Mouse (Mus musculus) bone marrow macrophage, adult 2 months (primary cell): ENCODE data around the gene Csdc2. TPM values are rescaled to one million over a fixed set of nuclear protein-coding genes. Genes with fewer than 3 reads are reported as not detected.
A peak's percentile ranks its signal among the peaks of the same experiment; 100 is the strongest.

Source experiments
- H3K27ac ChIP-seq: 2 replicates; pipeline ENCODE4 v1.5.1; 2012; ENCODE audit warnings: low read depth, low read length; ENCODE audit not compliant: insufficient read depth
- H3K4me1 ChIP-seq: 2 replicates; pipeline ENCODE4 v1.6.1; 2012; ENCODE audit warnings: low read length; ENCODE audit not compliant: control insufficient read depth, insufficient read depth
- H3K4me3 ChIP-seq: 2 replicates; pipeline ENCODE4 v1.5.1; 2012; ENCODE audit warnings: mild to moderate bottlenecking, low read length, moderate library complexity; ENCODE audit not compliant: insufficient read depth
- CTCF ChIP-seq: IDR thresholded peaks from 2 replicates; pipeline ENCODE4 v1.5.1; 2012; ENCODE audit warnings: low read depth, mild to moderate bottlenecking, low read length, moderate library complexity
- POLR2A ChIP-seq: IDR thresholded peaks from 2 replicates; pipeline ENCODE4 v1.6.1; 2012; ENCODE audit warnings: mild to moderate bottlenecking, low read depth, low read length, borderline replicate concordance
- polyA plus RNA-seq: library from polyadenylated mRNA; stranded (reverse); fragments of >200 nt; gene quantifications from 2 replicates; pipeline ENCODE4 v1.2.4, GENCODE M21; 2012; ENCODE audit not compliant: missing spikeins, insufficient read depth, insufficient read length

The Csdc2 gene
- polyA plus RNA-seq, 1 experiment, result not detected

DNA sequence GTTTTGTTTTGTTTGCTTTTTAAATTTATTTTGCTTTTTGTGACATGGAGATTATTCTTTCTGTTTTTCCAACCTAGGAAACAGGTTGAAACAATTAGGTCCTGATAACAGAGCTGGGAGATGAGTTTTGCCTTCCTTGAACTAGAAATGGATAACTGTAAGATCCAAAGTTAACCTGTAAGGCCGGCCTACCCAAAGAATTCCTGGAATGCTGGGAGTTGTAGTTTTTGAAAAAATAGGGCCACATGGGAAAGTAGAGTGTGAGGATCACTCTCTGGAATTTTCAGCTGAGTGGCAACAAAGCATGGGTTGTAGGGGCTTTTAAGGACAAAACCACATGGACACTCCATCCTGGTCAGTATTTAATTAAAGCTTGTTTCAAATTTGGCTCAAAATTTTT is 45.6 kb downstream of the Csdc2 start:
- Histone ChIP-seq H3K4me1 (no peaks in the 10 kb centered on the region), H3K27ac (no peak overlapping the region), H3K4me3 (no peak overlapping the region)
- TF ChIP-seq CTCF, result no peak
- TF ChIP-seq POLR2A, result no peak

GRCm38 (mm10) chr15:81985267-81986161 is 49.0 kb downstream of the Csdc2 start:
- Histone ChIP-seq H3K4me1 (no peaks in the 10 kb centered on the region), H3K4me3 (no peak overlapping the region), H3K27ac (no peak overlapping the region)
- TF ChIP-seq CTCF (no peak), POLR2A (no peak)

DNA sequence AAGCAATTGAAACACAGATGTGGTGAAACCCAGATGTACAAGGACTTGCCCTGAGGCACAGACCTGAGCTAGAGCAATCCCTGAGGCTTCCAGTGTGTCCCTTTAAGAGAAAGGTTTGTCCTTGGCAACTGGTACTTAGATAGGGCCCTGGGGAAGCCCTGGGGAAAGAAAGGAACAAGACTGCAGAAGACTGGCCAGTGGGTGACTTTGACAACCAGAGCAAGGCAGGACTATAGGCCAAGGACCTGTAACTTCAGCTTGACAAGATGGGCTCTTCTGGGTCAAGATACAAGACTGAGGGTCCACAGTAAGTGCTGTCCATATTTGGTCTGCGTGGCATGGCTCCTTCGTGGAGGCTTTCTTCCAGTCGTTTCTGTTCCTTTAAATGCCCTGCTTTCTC is 51.1 kb downstream of the Csdc2 start, which contains the start of gene Xrcc6:
Xrcc6 (plus strand) TSS at position 190 of the 400 bp plus-strand sequence.
- Histone ChIP-seq H3K27ac (no peak within 1 kb of the TSS), H3K4me1 (no peaks in the 10 kb centered on the region), H3K4me3 (no peak within 1 kb of the TSS)
- TF ChIP-seq POLR2A (no peak), CTCF (no peak)

- Histone ChIP-seq H3K4me1 (no peaks in the 10 kb centered on the region), H3K27ac (no peak overlapping the region), H3K4me3 (no peak overlapping the region)
- TF ChIP-seq CTCF (peak; percentile 72), POLR2A (no peak)
Measured at GRCm38 (mm10) chr15:81989371-81990062, 53.0 kb downstream of the Csdc2 start.

DNA sequence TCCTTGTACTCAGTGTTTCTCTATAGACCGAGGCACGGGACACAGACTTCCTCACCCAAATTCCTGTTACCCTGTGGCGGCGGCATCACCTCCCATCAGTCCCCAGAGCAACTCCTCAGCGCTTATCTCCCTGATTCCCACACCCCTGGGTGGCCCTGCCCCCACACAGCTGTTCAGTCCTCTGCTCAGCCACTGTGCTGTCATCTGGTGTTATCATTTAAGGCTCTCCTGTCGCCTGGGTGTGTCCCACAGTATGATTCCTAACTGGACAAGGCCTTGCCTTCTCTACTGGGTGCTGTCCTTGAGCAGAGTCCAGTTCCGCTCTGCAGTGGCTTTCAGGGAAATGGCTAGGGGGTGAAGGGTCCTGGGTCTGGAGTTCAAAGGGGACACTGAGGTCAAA is 54.0 kb downstream of the Csdc2 start:
- no peaks in the 10 kb centered on the region for H3K4me1 ChIP-seq
- H3K27ac ChIP-seq, result no peak overlapping the region
- H3K4me3 ChIP-seq, result no peak overlapping the region
- no peak for TF ChIP-seq CTCF
- TF ChIP-seq POLR2A, result no peak

DNA sequence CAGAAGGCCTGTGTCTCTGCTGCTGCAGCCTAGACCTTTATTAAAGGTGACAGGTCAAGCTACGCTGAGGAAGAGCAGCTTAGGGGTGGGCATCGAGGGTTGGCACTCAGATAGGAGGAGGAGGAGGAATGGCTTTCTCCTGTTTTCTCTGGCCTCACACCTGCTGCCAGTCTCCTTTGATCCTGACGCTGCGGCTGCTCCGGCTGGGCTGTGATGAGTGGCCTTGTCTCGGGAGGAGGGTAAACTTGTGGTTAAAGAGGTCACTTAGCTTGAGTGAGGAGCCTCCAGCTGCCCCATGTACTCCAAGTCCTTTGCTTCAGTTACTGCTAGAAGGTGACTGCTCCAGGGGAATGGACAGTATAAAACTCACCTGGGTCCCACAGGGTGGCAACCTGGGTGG is 57.4 kb downstream of the Csdc2 start:
- no peak for TF ChIP-seq POLR2A
- no peak for TF ChIP-seq CTCF
- no peak overlapping the region for H3K4me3 ChIP-seq
- H3K27ac ChIP-seq, result no peak overlapping the region
- no peaks in the 10 kb centered on the region for H3K4me1 ChIP-seq

Other genes with a start within 250 kb of the Csdc2 start
- gene Chadl, start 239.5 kb upstream of the Csdc2 start, polyA plus RNA-seq, result 0.67 TPM in 1 of 2 replicates, not detected in the other
- 13.3 and 13.6 TPM in 2 replicates for gene Zc3h7b, start 191.7 kb upstream of the Csdc2 start, polyA plus RNA-seq
- gene Rangap1, start 191.2 kb upstream of the Csdc2 start, polyA plus RNA-seq, result 54.7 and 54.8 TPM in 2 replicates
- 69.3 and 74.1 TPM in 2 replicates for gene Tef, start 134.3 kb upstream of the Csdc2 start, polyA plus RNA-seq
- gene Tob2, start 78.0 kb upstream of the Csdc2 start, polyA plus RNA-seq, result 35.4 and 35.8 TPM in 2 replicates
- gene Phf5a, start 64.8 kb upstream of the Csdc2 start, polyA plus RNA-seq, result 45.5 and 51.6 TPM in 2 replicates
- 79.8 and 97.0 TPM in 2 replicates for gene Aco2, start 64.5 kb upstream of the Csdc2 start, polyA plus RNA-seq
- gene Polr3h, start 10.5 kb upstream of the Csdc2 start, polyA plus RNA-seq, result 6.0 and 6.8 TPM in 2 replicates
- 16.7 and 20.7 TPM in 2 replicates for gene Pmm1, start 24.2 kb downstream of the Csdc2 start, polyA plus RNA-seq
- not detected in 2 replicates for gene 1700029P11Rik, start 43.8 kb downstream of the Csdc2 start, polyA plus RNA-seq
- 20.0 and 21.0 TPM in 2 replicates for gene Xrcc6, start 51.1 kb downstream of the Csdc2 start, polyA plus RNA-seq
- 20.9 and 28.1 TPM in 2 replicates for gene Desi1, start 97.1 kb downstream of the Csdc2 start, polyA plus RNA-seq
- 66.2 and 69.9 TPM in 2 replicates for gene Snu13, start 110.8 kb downstream of the Csdc2 start, polyA plus RNA-seq
- gene 4930407I10Rik, start 122.4 kb downstream of the Csdc2 start, polyA plus RNA-seq, result not detected in 2 replicates
- not detected in 2 replicates for gene Mei1, start 133.2 kb downstream of the Csdc2 start, polyA plus RNA-seq
- gene Ccdc134, start 191.2 kb downstream of the Csdc2 start, polyA plus RNA-seq, result 13.6 and 14.7 TPM in 2 replicates
- gene Srebf2, start 210.4 kb downstream of the Csdc2 start, polyA plus RNA-seq, result 53.3 and 63.9 TPM in 2 replicates